Mouse (Mus musculus) myocyte (in vitro differentiated cells): ENCODE results near the gene Mroh2a. TPM values are rescaled to one million over a fixed set of nuclear protein-coding genes. Genes with fewer than 3 reads are reported as not detected.

Source experiments
- H3K27me3 ChIP-seq: one replicate; pipeline ENCODE4 v1.6.1; 2011; ENCODE audit not compliant: control insufficient read depth, insufficient read depth, insufficient read length
- H3K36me3 ChIP-seq: one replicate; pipeline ENCODE4 v1.6.1; 2011; ENCODE audit not compliant: control insufficient read depth, insufficient read depth
- H3K4me2 ChIP-seq: one replicate; pipeline ENCODE4 v1.6.1; 2011; ENCODE audit warnings: low read depth, control low read depth
- H3K4me3 ChIP-seq: one replicate; pipeline ENCODE4 v1.5.1; 2011; ENCODE audit warnings: mild to moderate bottlenecking, control low read depth, moderate library complexity
- H3K79me2 ChIP-seq: one replicate; pipeline ENCODE4 v1.6.1; 2011; ENCODE audit not compliant: control insufficient read depth, insufficient read depth
- H3ac ChIP-seq: one replicate; pipeline ENCODE4 v1.6.1; 2011; ENCODE audit not compliant: control insufficient read depth, insufficient read length
- CEBPB ChIP-seq: IDR thresholded peaks from 2 replicates; pipeline ENCODE4 v1.6.1; 2011; ENCODE audit warnings: mild to moderate bottlenecking, moderate library complexity; ENCODE audit not compliant: poor library complexity, insufficient read depth, severe bottlenecking
- E2F4 ChIP-seq: IDR thresholded peaks from one replicate; pipeline ENCODE4 v1.6.1; 2011; ENCODE audit warnings: mild to moderate bottlenecking, control low read depth, moderate library complexity; ENCODE audit not compliant: insufficient read depth
- MAX ChIP-seq: IDR thresholded peaks from one replicate; pipeline ENCODE4 v1.6.1; 2011; ENCODE audit warnings: low read depth, mild to moderate bottlenecking, control low read depth
- MYOD1 ChIP-seq, 3 experiments: IDR thresholded peaks; one replicate each; pipeline ENCODE4 v1.6.1; 2011; ENCODE audit warnings: control low read depth in 2 of 3, low read depth in 2 of 3, mild to moderate bottlenecking in 2 of 3, moderate library complexity in 1 of 3; ENCODE audit not compliant: insufficient read length in 2 of 3, control insufficient read depth in 1 of 3
- MYOG ChIP-seq, 3 experiments: IDR thresholded peaks; one replicate each; pipeline ENCODE4 v1.6.1; 2011; ENCODE audit warnings: control low read depth in 2 of 3, low read depth in 2 of 3, mild to moderate bottlenecking in 2 of 3; ENCODE audit not compliant: insufficient read length in 2 of 3, control insufficient read depth in 1 of 3, insufficient read depth in 1 of 3
- POLR2A ChIP-seq: IDR thresholded peaks from one replicate; pipeline ENCODE4 v1.6.1; 2011; ENCODE audit warnings: low read depth, mild to moderate bottlenecking, control low read depth, moderate library complexity; ENCODE audit not compliant: insufficient read length
- POLR2AphosphoS2 ChIP-seq: IDR thresholded peaks from one replicate; pipeline ENCODE4 v1.6.1; 2011; ENCODE audit warnings: low read depth, control low read depth; ENCODE audit not compliant: insufficient read length
- REST ChIP-seq: IDR thresholded peaks from one replicate; pipeline ENCODE4 v1.6.1; 2011; ENCODE audit warnings: mild to moderate bottlenecking, control low read depth, moderate library complexity; ENCODE audit not compliant: insufficient read depth, insufficient read length
- SRF ChIP-seq: IDR thresholded peaks from one replicate; pipeline ENCODE4 v1.6.1; 2011; ENCODE audit warnings: low read depth; ENCODE audit not compliant: control insufficient read depth, insufficient read length
- TCF12 ChIP-seq: IDR thresholded peaks from one replicate; pipeline ENCODE4 v1.6.1; 2011; ENCODE audit warnings: mild to moderate bottlenecking, control low read depth; ENCODE audit not compliant: poor library complexity, insufficient read depth, severe bottlenecking
- TCF3 ChIP-seq: IDR thresholded peaks from one replicate; pipeline ENCODE4 v1.6.1; 2011; ENCODE audit warnings: low read depth, control low read depth; ENCODE audit not compliant: insufficient read length
- USF1 ChIP-seq: IDR thresholded peaks from one replicate; pipeline ENCODE4 v1.6.1; 2011; ENCODE audit warnings: low read depth, mild to moderate bottlenecking, control low read depth, moderate library complexity
- polyA plus RNA-seq: library from polyadenylated mRNA; unstranded; fragments of >200 nt; fragmentation: generic; extraction: Trizol; gene quantifications from one replicate; pipeline ENCODE4 v1.2.1, GENCODE M21; 2012; ENCODE audit warnings: missing spikeins

The Mroh2a gene
- polyA plus RNA-seq, 1 experiment = 1.4 TPM

GRCm38 (mm10) chr1:88243861-88244260, 17.1 kb downstream of the Mroh2a start:
- peaks cover 6% of the 10 kb centered on the region for H3K27me3 ChIP-seq
- H3K4me3 ChIP-seq = no peak overlapping the region
- no peaks in the 10 kb centered on the region for H3K79me2 ChIP-seq
- no peak overlapping the region for H3K4me2 ChIP-seq
- no peak overlapping the region for H3ac ChIP-seq
- H3K36me3 ChIP-seq = no peaks in the 10 kb centered on the region
- TF ChIP-seq MYOD1 (IDR thresholded peaks at IDR 0.05; ENCODE audit: control insufficient read depth in 1 of 3, insufficient read length in 2 of 3, low read depth in 2 of 3) (no peak), MYOG (IDR thresholded peaks at IDR 0.05; ENCODE audit: control insufficient read depth in 1 of 3, insufficient read depth in 1 of 3, insufficient read length in 2 of 3, low read depth in 2 of 3) (no peak), TCF3 (no peak), TCF12 (no peak), REST (no peak), MAX (no peak), CEBPB (no peak)

DNA sequence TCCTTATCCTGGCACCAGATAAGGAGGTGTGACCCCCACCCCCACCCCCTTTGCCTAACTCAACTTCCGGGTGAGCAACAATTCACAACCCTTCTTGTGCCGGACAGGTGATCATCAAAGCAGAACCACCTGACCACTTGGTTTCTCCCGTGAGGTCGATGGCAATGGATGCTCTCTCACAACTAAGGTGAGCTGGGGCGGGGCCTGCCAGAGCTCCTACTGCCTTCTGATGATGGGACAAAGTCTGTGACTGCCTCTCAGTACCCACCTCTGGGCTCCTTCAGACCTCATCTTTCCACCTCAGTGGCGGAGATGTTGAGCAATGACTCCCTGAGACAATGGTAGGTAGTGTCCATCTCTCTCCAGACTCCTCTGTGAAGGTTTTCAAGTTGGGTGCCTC, 19.1 kb downstream of the Mroh2a start:
- Histone ChIP-seq H3ac (no peak overlapping the region), H3K4me3 (no peak overlapping the region), H3K27me3 (peaks cover 10% of the 10 kb centered on the region), H3K4me2 (no peak overlapping the region), H3K36me3 (no peaks in the 10 kb centered on the region), H3K79me2 (no peaks in the 10 kb centered on the region)
- TF ChIP-seq E2F4 (no peak), USF1 (no peak), SRF (no peak), POLR2A (no peak), TCF12 (no peak), MYOD1 (IDR thresholded peaks at IDR 0.05; ENCODE audit: control insufficient read depth in 1 of 3, insufficient read length in 2 of 3, low read depth in 2 of 3) (no peak), MAX (no peak), MYOG (IDR thresholded peaks at IDR 0.05; ENCODE audit: control insufficient read depth in 1 of 3, insufficient read depth in 1 of 3, insufficient read length in 2 of 3, low read depth in 2 of 3) (no peak), CEBPB (no peak), TCF3 (no peak), REST (no peak), POLR2AphosphoS2 (no peak)

DNA sequence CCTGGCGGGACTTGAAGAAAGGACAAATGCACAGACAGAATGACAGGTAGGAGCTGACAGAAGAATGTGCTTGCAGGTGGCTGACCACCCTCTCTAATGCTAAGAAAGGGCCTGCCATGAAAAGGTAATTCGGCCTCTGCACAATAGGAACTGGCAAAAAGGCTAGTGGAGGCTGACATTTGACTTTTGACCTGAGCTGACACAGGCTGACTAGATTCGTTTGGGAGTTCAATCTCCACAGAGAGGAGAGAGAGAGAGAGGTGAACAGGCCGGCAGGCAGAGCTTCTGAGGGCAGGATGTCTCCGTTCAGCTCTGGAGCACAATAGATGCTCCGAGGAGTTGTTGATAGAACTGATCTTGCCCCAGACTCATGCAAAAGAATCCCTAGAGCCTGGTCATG, 19.6 kb downstream of the Mroh2a start:
- Histone ChIP-seq H3ac (no peak overlapping the region), H3K79me2 (no peaks in the 10 kb centered on the region), H3K4me3 (no peak overlapping the region), H3K27me3 (peaks cover 14% of the 10 kb centered on the region), H3K4me2 (no peak overlapping the region), H3K36me3 (no peaks in the 10 kb centered on the region)
- TF ChIP-seq SRF = no peak
- TF ChIP-seq MAX = no peak
- TF ChIP-seq POLR2AphosphoS2 = no peak
- no peak for TF ChIP-seq CEBPB
- no peak for TF ChIP-seq USF1
- no peak for TF ChIP-seq POLR2A
- no peak for TF ChIP-seq TCF12
- no peak for TF ChIP-seq MYOD1 (IDR thresholded peaks at IDR 0.05; ENCODE audit: control insufficient read depth in 1 of 3, insufficient read length in 2 of 3, low read depth in 2 of 3)
- TF ChIP-seq MYOG (IDR thresholded peaks at IDR 0.05; ENCODE audit: control insufficient read depth in 1 of 3, insufficient read depth in 1 of 3, insufficient read length in 2 of 3, low read depth in 2 of 3) = no peak

- H3K27me3 ChIP-seq = peaks cover 12% of the 10 kb centered on the region
- no peaks in the 10 kb centered on the region for H3K36me3 ChIP-seq
- TF ChIP-seq TCF3 = no peak
- no peak for TF ChIP-seq MYOG (IDR thresholded peaks at IDR 0.05; ENCODE audit: control insufficient read depth in 1 of 3, insufficient read depth in 1 of 3, insufficient read length in 2 of 3, low read depth in 2 of 3)
- TF ChIP-seq MAX = no peak
- no peak for TF ChIP-seq POLR2AphosphoS2
- no peak overlapping the region for H3K4me2 ChIP-seq
- no peaks in the 10 kb centered on the region for H3K79me2 ChIP-seq
- no peak overlapping the region for H3K4me3 ChIP-seq
- H3ac ChIP-seq = no peak overlapping the region
Observed at GRCm38 (mm10) chr1:88247660-88248059, 20.9 kb downstream of the Mroh2a start.

GRCm38 (mm10) chr1:88248658-88249057, 21.9 kb downstream of the Mroh2a start:
- Histone ChIP-seq H3K27me3 (peaks cover 8% of the 10 kb centered on the region), H3K36me3 (no peaks in the 10 kb centered on the region), H3K4me3 (no peak overlapping the region), H3ac (no peak overlapping the region), H3K79me2 (no peaks in the 10 kb centered on the region), H3K4me2 (no peak overlapping the region)
- TF ChIP-seq TCF12 = no peak
- no peak for TF ChIP-seq POLR2AphosphoS2
- no peak for TF ChIP-seq REST
- no peak for TF ChIP-seq MAX
- TF ChIP-seq MYOG (IDR thresholded peaks at IDR 0.05; ENCODE audit: control insufficient read depth in 1 of 3, insufficient read depth in 1 of 3, insufficient read length in 2 of 3, low read depth in 2 of 3) = no peak
- no peak for TF ChIP-seq TCF3
- no peak for TF ChIP-seq USF1
- no peak for TF ChIP-seq E2F4
- TF ChIP-seq POLR2A = no peak
- TF ChIP-seq CEBPB = no peak
- TF ChIP-seq SRF = no peak
- TF ChIP-seq MYOD1 (IDR thresholded peaks at IDR 0.05; ENCODE audit: control insufficient read depth in 1 of 3, insufficient read length in 2 of 3, low read depth in 2 of 3) = no peak
